In the genomic region with DNA sequence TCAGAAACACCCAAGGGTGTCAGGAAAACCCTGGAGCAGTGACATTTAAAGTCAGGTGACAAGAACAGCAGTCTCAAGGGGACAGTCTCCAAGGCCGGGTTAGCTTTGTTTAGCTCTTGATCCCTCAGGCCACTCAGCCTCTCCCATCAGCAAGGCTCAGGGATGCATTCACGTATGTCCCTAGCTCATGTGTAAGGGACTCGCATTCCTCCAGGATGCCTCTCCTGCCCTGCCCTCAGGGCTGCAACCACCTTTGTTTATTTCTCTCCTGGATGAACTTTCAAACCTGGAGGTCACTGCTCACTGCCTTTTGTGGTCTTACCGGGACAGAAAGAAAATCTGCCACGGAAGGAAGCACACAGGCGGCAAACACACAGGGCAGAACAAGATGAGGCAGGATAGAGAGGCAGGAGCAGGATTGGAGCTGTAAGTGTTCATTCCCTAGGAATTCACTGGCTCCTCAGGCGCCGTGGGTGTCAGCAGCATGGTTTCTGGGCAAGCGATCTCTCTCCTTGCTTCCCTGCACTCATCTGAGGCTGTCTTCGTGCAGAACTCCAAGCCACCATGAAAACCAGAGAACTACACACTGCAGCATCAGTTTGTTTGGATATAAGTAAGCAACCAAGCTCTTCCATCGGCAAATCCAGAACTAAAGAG, we compare ENCODE assay signal across 13 mouse cellular contexts.
"Had no signal": no experiment of that assay in that cellular context is flagged by ENCODE, and none has a peak within 500 bp of the region (broad histone marks: within the 10 kb centered on the region; RNA-seq: fewer than 3 reads in every experiment).

No protein-coding gene starts in this region.

- H3K4me3 ChIP-seq: layer of hippocampus, adult 2 months; left cerebral cortex, adult 2 months; liver, embryonic 13.5 days; midbrain, embryonic 12.5 days; midbrain, embryonic 15.5 days; neural tube, embryonic 13.5 days had no signal

- H3K9ac ChIP-seq: liver, embryonic 13.5 days; midbrain, embryonic 12.5 days; midbrain, embryonic 15.5 days; neural tube, embryonic 13.5 days had no signal

- H3K27me3 ChIP-seq: liver, embryonic 13.5 days; midbrain, embryonic 12.5 days; midbrain, embryonic 15.5 days; neural tube, embryonic 13.5 days had no signal

- H3K4me1 ChIP-seq: liver, embryonic 13.5 days; midbrain, embryonic 15.5 days; neural tube, embryonic 13.5 days had no signal

- H3K27ac ChIP-seq: layer of hippocampus, adult 2 months; left cerebral cortex, adult 2 months; liver, embryonic 13.5 days; midbrain, embryonic 12.5 days; midbrain, embryonic 15.5 days; neural tube, embryonic 13.5 days had no signal

- H3K36me3 ChIP-seq: liver, embryonic 13.5 days; midbrain, embryonic 12.5 days; midbrain, embryonic 15.5 days; neural tube, embryonic 13.5 days had no signal

- DNase-seq: kidney, postnatal 14 days; layer of hippocampus, postnatal 36 days; liver, embryonic 13.5 days; lung, adult 2 months; lung, postnatal 14 days; lung, postnatal 4 days; thymus, adult 18-20 months; thymus, postnatal 36 days had no signal

- ATAC-seq: midbrain, embryonic 15.5 days had no signal

- H3K9me3 ChIP-seq: liver, embryonic 13.5 days; midbrain, embryonic 12.5 days; midbrain, embryonic 15.5 days; neural tube, embryonic 13.5 days had no signal

- H3K4me2 ChIP-seq: liver, embryonic 13.5 days; midbrain, embryonic 12.5 days; midbrain, embryonic 15.5 days; neural tube, embryonic 13.5 days had no signal
